Mouse (Mus musculus) C2C12 (cell line): Measurements from ENCODE around the gene Efcab11. TPM values are rescaled to one million over a fixed set of nuclear protein-coding genes. Genes with fewer than 3 reads are reported as not detected.

Source experiments
- H3K27me3 ChIP-seq: one replicate; pipeline ENCODE4 v1.6.1; 2011; ENCODE audit not compliant: control insufficient read depth, insufficient read depth, insufficient read length
- H3K36me3 ChIP-seq: one replicate; pipeline ENCODE4 v1.6.1; 2011; ENCODE audit not compliant: control insufficient read depth, insufficient read depth
- H3K4me3 ChIP-seq: one replicate; pipeline ENCODE4 v1.5.1; 2011; ENCODE audit warnings: mild to moderate bottlenecking, control low read depth; ENCODE audit not compliant: poor library complexity, insufficient read depth, severe bottlenecking
- H3K79me2 ChIP-seq: one replicate; pipeline ENCODE4 v1.6.1; 2011; ENCODE audit not compliant: control insufficient read depth, insufficient read depth
- H3K79me3 ChIP-seq: one replicate; pipeline ENCODE4 v1.6.1; 2011; ENCODE audit warnings: low read depth, control low read depth
- H3ac ChIP-seq: one replicate; pipeline ENCODE3; 2011; ENCODE audit warnings: low read depth; ENCODE audit not compliant: control insufficient read depth, insufficient read length
- CEBPB ChIP-seq: IDR thresholded peaks from one replicate; pipeline ENCODE4 v1.6.1; 2011; ENCODE audit warnings: low read depth, mild to moderate bottlenecking, control low read depth, moderate library complexity
- CTCF ChIP-seq: IDR thresholded peaks from one replicate; pipeline ENCODE4 v1.5.1; 2011; ENCODE audit not compliant: control insufficient read depth, insufficient read depth, insufficient read length
- FOSL1 ChIP-seq: IDR thresholded peaks from one replicate; pipeline ENCODE4 v1.8.0; 2011; ENCODE audit warnings: mild to moderate bottlenecking, low read length; ENCODE audit not compliant: poor library complexity, insufficient read depth, severe bottlenecking
- MAX ChIP-seq: IDR thresholded peaks from one replicate; pipeline ENCODE4 v1.6.1; 2011; ENCODE audit warnings: mild to moderate bottlenecking, control low read depth
- MYOD1 ChIP-seq: IDR thresholded peaks from one replicate; pipeline ENCODE4 v1.6.1; 2011; ENCODE audit warnings: low read depth; ENCODE audit not compliant: control insufficient read depth, insufficient read length
- MYOG ChIP-seq: IDR thresholded peaks from one replicate; pipeline ENCODE4 v1.6.1; 2011; ENCODE audit not compliant: control insufficient read depth, insufficient read length; ENCODE audit errors: extremely low read depth
- USF1 ChIP-seq: IDR thresholded peaks from one replicate; pipeline ENCODE4 v1.6.1; 2011; ENCODE audit warnings: low read depth, mild to moderate bottlenecking, control low read depth, moderate library complexity
- polyA plus RNA-seq: library from polyadenylated mRNA; unstranded; fragments of >200 nt; fragmentation: generic; extraction: Trizol; gene quantifications from one replicate; pipeline ENCODE4 v1.2.1, GENCODE M21; 2012; ENCODE audit warnings: missing spikeins

Gene Efcab11
- polyA plus RNA-seq, 1 experiment: 4.7 TPM

- H3K27me3 ChIP-seq: no peaks in the 10 kb centered on the region
- H3ac ChIP-seq: no peak overlapping the region
- H3K36me3 ChIP-seq: no peaks in the 10 kb centered on the region
- no peaks in the 10 kb centered on the region for H3K79me3 ChIP-seq
- H3K4me3 ChIP-seq: no peak overlapping the region
- TF ChIP-seq USF1 (no peak), CEBPB (no peak), MAX (no peak), MYOD1 (no peak), MYOG (no peak), CTCF (no peak), FOSL1 (no peak)
- no peaks in the 10 kb centered on the region for H3K79me2 ChIP-seq
These were observed 94.8 kb downstream of the Efcab11 start for GRCm38 (mm10) chr12:99789283-99789960.

GRCm38 (mm10) chr12:99781774-99782173 is 102.5 kb downstream of the Efcab11 start:
- no peak overlapping the region for H3K4me3 ChIP-seq
- no peak for TF ChIP-seq MYOD1
- no peak for TF ChIP-seq CTCF
- no peak for TF ChIP-seq MAX
- TF ChIP-seq USF1: no peak
- TF ChIP-seq CEBPB: no peak
- TF ChIP-seq MYOG: no peak
- TF ChIP-seq FOSL1: no peak
- H3ac ChIP-seq: no peak overlapping the region
- no peaks in the 10 kb centered on the region for H3K36me3 ChIP-seq
- H3K79me3 ChIP-seq: no peaks in the 10 kb centered on the region
- H3K79me2 ChIP-seq: no peaks in the 10 kb centered on the region
- no peaks in the 10 kb centered on the region for H3K27me3 ChIP-seq

- Histone ChIP-seq H3ac (no peak overlapping the region), H3K79me3 (no peaks in the 10 kb centered on the region), H3K36me3 (no peaks in the 10 kb centered on the region), H3K4me3 (no peak overlapping the region), H3K79me2 (no peaks in the 10 kb centered on the region), H3K27me3 (no peaks in the 10 kb centered on the region)
- no peak for TF ChIP-seq MYOG
- no peak for TF ChIP-seq MAX
- no peak for TF ChIP-seq MYOD1
- no peak for TF ChIP-seq FOSL1
- TF ChIP-seq USF1: no peak
- no peak for TF ChIP-seq CEBPB
- no peak for TF ChIP-seq CTCF
These were observed 103.8 kb downstream of the Efcab11 start for GRCm38 (mm10) chr12:99780396-99780795.

GRCm38 (mm10) chr12:99779908-99780307 is 104.3 kb downstream of the Efcab11 start:
- H3K36me3 ChIP-seq: no peaks in the 10 kb centered on the region
- no peaks in the 10 kb centered on the region for H3K79me2 ChIP-seq
- TF ChIP-seq CTCF (no peak), USF1 (no peak), MYOD1 (no peak), CEBPB (no peak), FOSL1 (no peak), MYOG (no peak), MAX (no peak)
- no peaks in the 10 kb centered on the region for H3K27me3 ChIP-seq
- no peaks in the 10 kb centered on the region for H3K79me3 ChIP-seq
- no peak overlapping the region for H3K4me3 ChIP-seq
- H3ac ChIP-seq: no peak overlapping the region

- no peaks in the 10 kb centered on the region for H3K79me2 ChIP-seq
- H3K36me3 ChIP-seq: no peaks in the 10 kb centered on the region
- H3K79me3 ChIP-seq: no peaks in the 10 kb centered on the region
- no peak overlapping the region for H3K4me3 ChIP-seq
- H3K27me3 ChIP-seq: no peaks in the 10 kb centered on the region
- TF ChIP-seq MAX: no peak
- TF ChIP-seq USF1: no peak
- TF ChIP-seq MYOG: no peak
- no peak for TF ChIP-seq MYOD1
- TF ChIP-seq CEBPB: no peak
- no peak for TF ChIP-seq FOSL1
- TF ChIP-seq CTCF: no peak
- H3ac ChIP-seq: no peak overlapping the region
These were observed 107.6 kb downstream of the Efcab11 start for GRCm38 (mm10) chr12:99776497-99777139.
